Mouse (Mus musculus) neural tube, embryonic 11.5 days (tissue): ENCODE results near the gene St8sia6. TPM values are rescaled to one million over a fixed set of nuclear protein-coding genes. Genes with fewer than 3 reads are reported as not detected.

Experiments used
- ATAC-seq: fragments of 200-750 bp; cut with Nextera tagmentation; 2 replicates; pipeline ENCODE4 v1.8.0; 2017; ENCODE audit warnings: moderate number of reproducible peaks, mild to moderate bottlenecking, moderate TSS enrichment, moderate library complexity; ENCODE audit not compliant: insufficient read depth, low FRiP score, low TSS enrichment
- DNase-seq: peaks from one replicate; pipeline ENCODE4 v3.0.0-alpha.2; 2015; ENCODE audit warnings: low spot score
- H3K27ac ChIP-seq: fragments of 300-500 bp; sonication (generic); 2 replicates; pipeline ENCODE4 v1.5.1; 2014; ENCODE audit warnings: low read depth, mild to moderate bottlenecking, low read length
- H3K27me3 ChIP-seq: fragments of 300-500 bp; sonication (generic); 2 replicates; pipeline ENCODE4 v1.6.1; 2014; ENCODE audit warnings: mild to moderate bottlenecking, low read length, mixed read lengths; ENCODE audit not compliant: control insufficient read depth, insufficient read depth
- H3K36me3 ChIP-seq: fragments of 300-500 bp; sonication (generic); 2 replicates; pipeline ENCODE4 v1.6.1; 2014; ENCODE audit warnings: mild to moderate bottlenecking, low read length, moderate library complexity, mixed read lengths; ENCODE audit not compliant: control insufficient read depth, insufficient read depth
- H3K4me1 ChIP-seq: fragments of 300-500 bp; sonication (generic); 2 replicates; pipeline ENCODE4 v1.6.1; 2014; ENCODE audit warnings: low read length, mixed read lengths; ENCODE audit not compliant: control insufficient read depth, insufficient read depth
- H3K4me2 ChIP-seq: fragments of 300-500 bp; sonication (generic); 2 replicates; pipeline ENCODE4 v1.6.1; 2014; ENCODE audit warnings: low read depth, mild to moderate bottlenecking, moderate library complexity
- H3K4me3 ChIP-seq: fragments of 300-500 bp; sonication (generic); 2 replicates; pipeline ENCODE4 v1.5.1; 2014; ENCODE audit warnings: low read depth, low read length
- H3K9ac ChIP-seq: fragments of 300-500 bp; sonication (generic); 2 replicates; pipeline ENCODE4 v1.6.1; 2014; ENCODE audit warnings: mild to moderate bottlenecking, low read length
- H3K9me3 ChIP-seq: fragments of 300-500 bp; sonication (generic); 2 replicates; pipeline ENCODE4 v1.6.1; 2016; ENCODE audit warnings: low read length; ENCODE audit not compliant: control insufficient read depth
- WGBS: fragments of 180-500 bp; shearing (Covaris S2); extraction: QIAGEN DNeasy Blood & Tissue Kit; methylation state at CpG from one replicate; pipeline ENCODE4 v1.1.7; 2014; 5-methylcytosine and 5-hydroxymethylcytosine counted together
- polyA plus RNA-seq: library from polyadenylated mRNA; unstranded; fragments of >200 nt; fragmentation: Nextera tagmentation; extraction: Ambion mirVana; gene quantifications from 2 replicates; pipeline ENCODE4 v1.2.1, GENCODE M21; 2014

Gene St8sia6
- 0.65 and 1.0 TPM in 2 replicates for polyA plus RNA-seq

DNA sequence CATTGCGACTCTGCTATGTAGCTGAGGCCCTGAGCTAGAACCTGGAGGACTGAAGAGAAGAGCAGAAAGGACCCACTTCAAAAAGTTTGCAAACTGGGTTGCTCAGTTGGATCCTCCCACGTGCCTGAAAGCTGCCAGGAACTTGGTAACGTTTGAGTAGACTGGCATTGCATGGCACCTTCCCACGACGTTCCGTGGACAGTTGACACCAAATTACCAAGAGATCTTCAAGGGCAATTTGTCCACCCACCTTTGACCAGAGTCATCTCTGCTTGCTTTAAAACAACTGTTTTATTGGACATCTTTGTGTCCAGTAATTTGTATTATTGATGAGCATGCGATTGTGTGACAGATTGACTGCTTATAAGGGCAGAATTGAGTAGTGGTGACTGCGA is at the start of gene St8sia6:
St8sia6 (minus strand) TSS at position 96 of the 395 bp plus-strand sequence.
- Histone ChIP-seq H3K27me3 (peaks cover 22% of the 10 kb centered on the region), H3K27ac (no peak within 1 kb of the TSS)

DNA sequence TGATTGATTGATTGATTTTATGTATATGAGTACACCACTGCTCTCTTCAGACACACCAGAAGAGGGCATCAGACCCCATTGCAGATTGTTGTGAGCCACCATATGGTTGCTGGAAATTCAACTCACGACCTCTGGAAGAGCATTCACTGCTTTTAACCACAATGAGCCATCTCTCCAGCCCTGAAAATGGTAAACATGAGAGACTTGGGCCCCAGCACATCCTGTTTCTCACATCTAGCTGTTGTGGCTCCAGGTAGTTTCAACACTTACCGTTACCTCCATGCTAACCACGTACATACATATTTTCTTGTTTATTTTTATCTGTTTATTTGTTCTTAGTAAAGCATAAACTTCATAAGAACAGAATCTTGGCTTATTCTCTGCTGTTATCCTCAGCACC is 42.4 kb upstream of the St8sia6 start:
- DNase-seq (no peak), ATAC-seq (no peak)
- Histone ChIP-seq H3K4me2 (no peak overlapping the region), H3K9ac (no peak overlapping the region), H3K9me3 (no peaks in the 10 kb centered on the region), H3K4me3 (no peak overlapping the region), H3K27ac (no peak overlapping the region), H3K36me3 (no peaks in the 10 kb centered on the region), H3K27me3 (no peaks in the 10 kb centered on the region), H3K4me1 (no peaks in the 10 kb centered on the region)
- 87% methylated on average over 3 of the region's 3 CpGs for whole genome bisulfite sequencing

More for the DNA sequence above, at the start of gene St8sia6:
- no peaks in the 10 kb centered on the region for H3K4me1 ChIP-seq
- no peak; the same call in 1 of the 2 replicates for ATAC-seq
- no peaks in the 10 kb centered on the region for H3K36me3 ChIP-seq
- peak within 1 kb of the TSS; percentile 54 for H3K4me3 ChIP-seq
- DNase-seq, result no peak
- peak within 1 kb of the TSS; percentile 63 for H3K9ac ChIP-seq
- 54% methylated on average over 8 of the region's 8 CpGs for WGBS
- peak within 1 kb of the TSS; percentile 95 for H3K4me2 ChIP-seq
- no peaks in the 10 kb centered on the region for H3K9me3 ChIP-seq

DNA sequence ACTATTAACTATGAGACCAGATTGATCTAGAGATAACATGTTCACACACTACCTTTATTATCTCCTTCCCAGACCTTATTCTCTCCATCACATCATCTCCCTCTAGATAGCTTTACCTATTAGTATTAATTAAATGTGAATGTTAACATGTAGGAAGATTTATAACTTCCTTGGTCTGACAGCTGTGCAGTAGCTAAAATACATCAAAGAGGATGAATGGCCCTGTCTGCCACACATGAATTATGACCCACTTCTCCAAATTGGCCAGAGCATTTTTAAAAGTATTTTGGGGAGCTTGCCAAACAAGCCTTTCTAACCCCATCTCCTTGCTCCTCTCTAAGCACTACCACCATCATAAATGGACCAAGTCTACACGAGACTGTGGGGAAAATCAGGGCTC is 41.1 kb upstream of the St8sia6 start:
- WGBS, result 65% methylated on average over 1 of the region's 1 CpGs
- no peak for DNase-seq
- H3K36me3 ChIP-seq, result no peaks in the 10 kb centered on the region

GRCm38 (mm10) chr2:13816645-13817044 is 22.8 kb upstream of the St8sia6 start:
- no peak overlapping the region for H3K9ac ChIP-seq
- no peaks in the 10 kb centered on the region for H3K27me3 ChIP-seq
- H3K4me2 ChIP-seq, result no peak overlapping the region
- H3K4me1 ChIP-seq, result no peaks in the 10 kb centered on the region
- ATAC-seq, result no peak
- no peak for DNase-seq
- no peaks in the 10 kb centered on the region for H3K9me3 ChIP-seq
- no peak overlapping the region for H3K4me3 ChIP-seq
- no peaks in the 10 kb centered on the region for H3K36me3 ChIP-seq
- no peak overlapping the region for H3K27ac ChIP-seq
- WGBS, result 91% methylated on average over 2 of the region's 2 CpGs

More for the DNA sequence above, 41.1 kb upstream of the St8sia6 start:
- Histone ChIP-seq H3K4me3 (no peak overlapping the region), H3K27ac (no peak overlapping the region), H3K4me1 (no peaks in the 10 kb centered on the region), H3K27me3 (no peaks in the 10 kb centered on the region), H3K9ac (no peak overlapping the region), H3K9me3 (no peaks in the 10 kb centered on the region), H3K4me2 (no peak overlapping the region)
- no peak for ATAC-seq

GRCm38 (mm10) chr2:13808593-13808992 is 14.7 kb upstream of the St8sia6 start:
- H3K27ac ChIP-seq, result no peak overlapping the region
- DNase-seq (no peak), ATAC-seq (no peak)
- H3K9me3 ChIP-seq, result no peaks in the 10 kb centered on the region
- H3K4me1 ChIP-seq, result no peaks in the 10 kb centered on the region
- H3K4me2 ChIP-seq, result no peak overlapping the region
- no peak overlapping the region for H3K9ac ChIP-seq
- no peaks in the 10 kb centered on the region for H3K27me3 ChIP-seq
- no peaks in the 10 kb centered on the region for H3K36me3 ChIP-seq
- WGBS, result 72% methylated on average over 5 of the region's 5 CpGs
- H3K4me3 ChIP-seq, result no peak overlapping the region

GRCm38 (mm10) chr2:13808008-13808407 is 14.1 kb upstream of the St8sia6 start:
- no peak for DNase-seq
- Histone ChIP-seq H3K9me3 (no peaks in the 10 kb centered on the region), H3K36me3 (no peaks in the 10 kb centered on the region), H3K27me3 (no peaks in the 10 kb centered on the region), H3K9ac (no peak overlapping the region), H3K4me2 (no peak overlapping the region), H3K4me3 (no peak overlapping the region), H3K4me1 (no peaks in the 10 kb centered on the region), H3K27ac (no peak overlapping the region)
- no peak for ATAC-seq
- WGBS, result 85% methylated on average over 4 of the region's 4 CpGs

GRCm38 (mm10) chr2:13806120-13806519 is 12.3 kb upstream of the St8sia6 start:
- no peak overlapping the region for H3K4me3 ChIP-seq
- 91% methylated on average over 3 of the region's 3 CpGs for WGBS
- ATAC-seq, result no peak
- no peak overlapping the region for H3K4me2 ChIP-seq
- H3K36me3 ChIP-seq, result no peaks in the 10 kb centered on the region
- no peaks in the 10 kb centered on the region for H3K4me1 ChIP-seq
- H3K9me3 ChIP-seq, result no peaks in the 10 kb centered on the region
- no peak for DNase-seq
- no peak overlapping the region for H3K9ac ChIP-seq
- no peaks in the 10 kb centered on the region for H3K27me3 ChIP-seq
- H3K27ac ChIP-seq, result no peak overlapping the region

DNA sequence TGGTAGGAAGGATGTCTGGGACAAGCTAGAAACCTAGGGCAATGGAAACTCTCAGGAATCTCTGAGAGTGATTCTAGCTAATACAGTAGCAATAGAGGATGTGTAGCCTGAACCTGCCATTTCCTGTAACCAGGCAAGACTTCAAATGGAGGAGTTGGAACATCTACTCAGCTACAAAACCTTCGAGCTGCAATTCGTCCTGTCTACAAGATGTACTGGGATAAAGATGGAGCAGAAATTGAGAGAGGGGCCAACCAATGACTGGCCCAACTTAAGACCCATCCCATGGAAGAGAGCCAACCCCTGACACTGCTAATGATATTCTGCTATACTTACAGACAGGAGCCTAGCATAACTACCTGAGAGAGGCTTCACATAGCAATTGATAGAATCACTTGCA is 6.8 kb upstream of the St8sia6 start:
- ATAC-seq, result no peak
- Histone ChIP-seq H3K27ac (no peak overlapping the region), H3K9ac (no peak overlapping the region), H3K9me3 (no peaks in the 10 kb centered on the region), H3K4me3 (no peak overlapping the region), H3K4me2 (no peak overlapping the region), H3K27me3 (no peaks in the 10 kb centered on the region), H3K36me3 (no peaks in the 10 kb centered on the region), H3K4me1 (no peaks in the 10 kb centered on the region)
- 90% methylated on average over 2 of the region's 2 CpGs for WGBS
- no peak for DNase-seq

- Histone ChIP-seq H3K27me3 (peaks cover 22% of the 10 kb centered on the region), H3K36me3 (no peaks in the 10 kb centered on the region), H3K4me1 (no peaks in the 10 kb centered on the region), H3K9ac (no peak overlapping the region), H3K4me3 (no peak overlapping the region), H3K9me3 (no peaks in the 10 kb centered on the region), H3K4me2 (no peak overlapping the region), H3K27ac (no peak overlapping the region)
- DNase-seq, result no peak
- WGBS, result 88% methylated on average over 8 of the region's 8 CpGs
- ATAC-seq, result no peak
These were observed 582 bp upstream of the St8sia6 start for GRCm38 (mm10) chr2:13794446-13794845.
